Mouse (Mus musculus): Measurements from ENCODE around the gene Mical2.

Mical2 gene

GRCm38 (mm10) chr7:112452471-112452870, 226.8 kb downstream of the Mical2 start:
- Histone ChIP-seq H3K27me3 (ENCODE audit: control insufficient read depth, insufficient read depth, low read length, poor library complexity, severe bottlenecking) (no peaks in the 10 kb centered on the region), H3K36me3 (ENCODE audit: control insufficient read depth, insufficient read depth, low read length, poor library complexity, severe bottlenecking) (no peaks in the 10 kb centered on the region)
- DNase-seq (ENCODE audit: low read depth, low spot score) = no peak

- no peak for DNase-seq (ENCODE audit: low read depth, low spot score)
- Histone ChIP-seq H3K36me3 (ENCODE audit: control insufficient read depth, insufficient read depth, low read length, poor library complexity, severe bottlenecking) (no peaks in the 10 kb centered on the region), H3K27me3 (ENCODE audit: control insufficient read depth, insufficient read depth, low read length, poor library complexity, severe bottlenecking) (no peaks in the 10 kb centered on the region)
Measured at GRCm38 (mm10) chr7:112453805-112454214, 228.2 kb downstream of the Mical2 start.

DNA sequence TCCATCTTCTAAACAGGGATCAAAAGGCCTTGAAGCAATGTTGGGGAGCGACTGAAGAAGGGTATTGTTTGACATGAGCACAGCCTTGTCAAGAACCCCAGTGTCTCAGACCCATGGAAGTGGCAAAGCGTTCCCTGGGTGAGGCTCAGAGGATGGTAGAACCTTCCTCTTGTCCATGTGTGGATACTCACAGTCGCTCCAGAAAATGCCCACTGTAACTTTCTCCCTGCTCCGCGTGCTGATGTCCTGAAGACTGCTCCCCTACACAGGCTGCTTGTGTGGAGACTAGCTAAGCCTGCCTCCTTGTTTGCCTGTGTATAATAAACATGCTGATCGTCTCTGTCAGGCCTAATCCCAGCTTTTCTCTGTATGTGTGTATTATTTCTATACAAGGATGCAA, 228.7 kb downstream of the Mical2 start:
- Histone ChIP-seq H3K27me3 (ENCODE audit: control insufficient read depth, insufficient read depth, low read length, poor library complexity, severe bottlenecking) (no peaks in the 10 kb centered on the region), H3K36me3 (ENCODE audit: control insufficient read depth, insufficient read depth, low read length, poor library complexity, severe bottlenecking) (no peaks in the 10 kb centered on the region)
- no peak for DNase-seq (ENCODE audit: low read depth, low spot score)

- Histone ChIP-seq H3K27me3 (ENCODE audit: control insufficient read depth, insufficient read depth, low read length, poor library complexity, severe bottlenecking) (no peaks in the 10 kb centered on the region), H3K36me3 (ENCODE audit: control insufficient read depth, insufficient read depth, low read length, poor library complexity, severe bottlenecking) (no peaks in the 10 kb centered on the region)
- DNase-seq (ENCODE audit: low read depth, low spot score) = no peak
Measured at GRCm38 (mm10) chr7:112454951-112455350, 229.3 kb downstream of the Mical2 start.

GRCm38 (mm10) chr7:112455566-112456110, 230.0 kb downstream of the Mical2 start:
- no peaks in the 10 kb centered on the region for H3K36me3 ChIP-seq (ENCODE audit: control insufficient read depth, insufficient read depth, low read length, poor library complexity, severe bottlenecking)
- H3K27me3 ChIP-seq (ENCODE audit: control insufficient read depth, insufficient read depth, low read length, poor library complexity, severe bottlenecking) = no peaks in the 10 kb centered on the region
- no peak for DNase-seq (ENCODE audit: low read depth, low spot score)

DNA sequence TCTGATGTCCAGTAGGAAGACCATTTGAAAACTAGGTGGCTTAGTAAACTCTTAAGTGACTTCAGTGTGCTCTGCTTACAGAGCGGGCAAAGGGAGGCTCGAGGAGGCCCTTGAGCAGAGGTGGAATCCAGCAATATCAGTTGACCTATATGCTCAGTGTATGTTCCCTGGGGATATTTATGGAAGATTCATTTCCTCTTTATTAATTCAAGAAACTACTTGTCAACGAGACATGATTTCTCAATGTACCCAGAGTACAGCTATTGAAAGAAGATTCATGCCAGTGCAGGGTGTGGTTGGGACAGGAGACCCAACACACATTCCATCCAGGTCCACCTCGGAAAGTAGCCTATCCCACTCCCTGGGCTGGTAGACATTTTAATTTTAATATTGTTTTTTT, 231.7 kb downstream of the Mical2 start:
- no peak for DNase-seq (ENCODE audit: low read depth, low spot score)
- Histone ChIP-seq H3K36me3 (ENCODE audit: control insufficient read depth, insufficient read depth, low read length, poor library complexity, severe bottlenecking) (no peaks in the 10 kb centered on the region), H3K27me3 (ENCODE audit: control insufficient read depth, insufficient read depth, low read length, poor library complexity, severe bottlenecking) (no peaks in the 10 kb centered on the region)

GRCm38 (mm10) chr7:112457920-112458319, 232.3 kb downstream of the Mical2 start:
- Histone ChIP-seq H3K36me3 (ENCODE audit: control insufficient read depth, insufficient read depth, low read length, poor library complexity, severe bottlenecking) (no peaks in the 10 kb centered on the region), H3K27me3 (ENCODE audit: control insufficient read depth, insufficient read depth, low read length, poor library complexity, severe bottlenecking) (no peaks in the 10 kb centered on the region)
- no peak for DNase-seq (ENCODE audit: low read depth, low spot score)

- no peak for DNase-seq (ENCODE audit: low read depth, low spot score)
- H3K27me3 ChIP-seq (ENCODE audit: control insufficient read depth, insufficient read depth, low read length, poor library complexity, severe bottlenecking) = no peaks in the 10 kb centered on the region
- H3K36me3 ChIP-seq (ENCODE audit: control insufficient read depth, insufficient read depth, low read length, poor library complexity, severe bottlenecking) = no peaks in the 10 kb centered on the region
Measured at GRCm38 (mm10) chr7:112458440-112458839, 232.8 kb downstream of the Mical2 start.

Measured in splenic B cell, adult 2 months (primary cell).